Mouse (Mus musculus): Measurements from ENCODE around the gene Kctd5. TPM values are rescaled to one million over a fixed set of nuclear protein-coding genes. Genes with fewer than 3 reads are reported as not detected.

Kctd5 gene
- polyA plus RNA-seq, 1 experiment from 2014 or later, result 47.6 TPM

- H3K4me2 ChIP-seq (ENCODE audit: low read length), result no peak overlapping the region
These were observed 10.7 kb downstream of the Kctd5 start for GRCm38 (mm10) chr17:24062459-24063155.

GRCm38 (mm10) chr17:24057730-24058245 lies 15.5 kb downstream of the Kctd5 start:
- H3K4me3 ChIP-seq (replicated peaks; ENCODE audit: low read depth, low read length), result no peak overlapping the region
- no peak overlapping the region for H3K4me2 ChIP-seq (ENCODE audit: low read length)
- TF ChIP-seq CTCF (IDR thresholded peaks at IDR 0.05; ENCODE audit: low read depth), result no peak
- peaks cover 63% of the 10 kb centered on the region for H3K36me3 ChIP-seq (ENCODE audit: insufficient read depth, low read length)
- no peak overlapping the region for H3K9ac ChIP-seq (ENCODE audit: low read depth, low read length)
- 91% methylated on average over 5 of the region's 5 CpGs for WGBS
- H3K27me3 ChIP-seq (ENCODE audit: insufficient read depth, low read length), result no peaks in the 10 kb centered on the region
- H3K9me3 ChIP-seq (replicated peaks; ENCODE audit: low read length), result no peaks in the 10 kb centered on the region
- no peak for ATAC-seq (replicated peaks; ENCODE audit: low FRiP score, low read depth)
- no peak overlapping the region for H3K27ac ChIP-seq
- DNase-seq (ENCODE audit: low spot score), result no peak
- H3K4me1 ChIP-seq (replicated peaks; ENCODE audit: insufficient read depth, low read length), result no peaks in the 10 kb centered on the region

More at GRCm38 (mm10) chr17:24062459-24063155, 10.7 kb downstream of the Kctd5 start:
- H3K4me1 ChIP-seq (replicated peaks; ENCODE audit: insufficient read depth, low read length), result no peaks in the 10 kb centered on the region
- H3K36me3 ChIP-seq (ENCODE audit: insufficient read depth, low read length), result peaks cover 28% of the 10 kb centered on the region
- WGBS, result 75% methylated on average over 4 of the region's 4 CpGs
- no peak overlapping the region for H3K27ac ChIP-seq
- DNase-seq (ENCODE audit: low spot score), result no peak
- no peaks in the 10 kb centered on the region for H3K9me3 ChIP-seq (replicated peaks; ENCODE audit: low read length)
- TF ChIP-seq CTCF (IDR thresholded peaks at IDR 0.05; ENCODE audit: low read depth), result no peak
- no peak overlapping the region for H3K9ac ChIP-seq (ENCODE audit: low read depth, low read length)
- H3K27me3 ChIP-seq (ENCODE audit: insufficient read depth, low read length), result no peaks in the 10 kb centered on the region
- H3K4me3 ChIP-seq (replicated peaks; ENCODE audit: low read depth, low read length), result no peak overlapping the region
- no peak for ATAC-seq (replicated peaks; ENCODE audit: low FRiP score, low read depth)

- WGBS, result 91% methylated on average over 14 of the region's 14 CpGs
- H3K4me2 ChIP-seq (ENCODE audit: low read length), result no peak overlapping the region
- no peak for TF ChIP-seq CTCF (IDR thresholded peaks at IDR 0.05; ENCODE audit: low read depth)
- H3K36me3 ChIP-seq (ENCODE audit: insufficient read depth, low read length), result peaks cover 70% of the 10 kb centered on the region
- no peak overlapping the region for H3K27ac ChIP-seq
- no peaks in the 10 kb centered on the region for H3K27me3 ChIP-seq (ENCODE audit: insufficient read depth, low read length)
- DNase-seq (ENCODE audit: low spot score) (no peak), ATAC-seq (replicated peaks; ENCODE audit: low FRiP score, low read depth) (no peak)
- no peaks in the 10 kb centered on the region for H3K9me3 ChIP-seq (replicated peaks; ENCODE audit: low read length)
- H3K4me3 ChIP-seq (replicated peaks; ENCODE audit: low read depth, low read length), result no peak overlapping the region
- H3K4me1 ChIP-seq (replicated peaks; ENCODE audit: insufficient read depth, low read length), result no peaks in the 10 kb centered on the region
- no peak overlapping the region for H3K9ac ChIP-seq (ENCODE audit: low read depth, low read length)
These were observed 16.4 kb downstream of the Kctd5 start for GRCm38 (mm10) chr17:24056636-24057625.

GRCm38 (mm10) chr17:24049008-24049407 lies 24.3 kb downstream of the Kctd5 start:
- Histone ChIP-seq H3K9ac (ENCODE audit: low read depth, low read length) (no peak overlapping the region), H3K4me3 (replicated peaks; ENCODE audit: low read depth, low read length) (no peak overlapping the region), H3K27me3 (ENCODE audit: insufficient read depth, low read length) (no peaks in the 10 kb centered on the region), H3K4me2 (ENCODE audit: low read length) (no peak overlapping the region), H3K27ac (no peak overlapping the region), H3K9me3 (replicated peaks; ENCODE audit: low read length) (no peaks in the 10 kb centered on the region), H3K4me1 (replicated peaks; ENCODE audit: insufficient read depth, low read length) (no peaks in the 10 kb centered on the region), H3K36me3 (ENCODE audit: insufficient read depth, low read length) (peaks cover 41% of the 10 kb centered on the region)
- TF ChIP-seq CTCF (IDR thresholded peaks at IDR 0.05; ENCODE audit: low read depth), result no peak
- no peak for ATAC-seq (replicated peaks; ENCODE audit: low FRiP score, low read depth)
- DNase-seq (ENCODE audit: low spot score), result no peak
- WGBS, result 91% methylated on average over 8 of the region's 8 CpGs

- Histone ChIP-seq H3K4me3 (replicated peaks; ENCODE audit: low read depth, low read length) (no peak overlapping the region), H3K27ac (no peak overlapping the region), H3K9ac (ENCODE audit: low read depth, low read length) (no peak overlapping the region), H3K4me1 (replicated peaks; ENCODE audit: insufficient read depth, low read length) (no peaks in the 10 kb centered on the region), H3K4me2 (ENCODE audit: low read length) (no peak overlapping the region), H3K9me3 (replicated peaks; ENCODE audit: low read length) (no peaks in the 10 kb centered on the region), H3K36me3 (ENCODE audit: insufficient read depth, low read length) (peaks cover 34% of the 10 kb centered on the region), H3K27me3 (ENCODE audit: insufficient read depth, low read length) (no peaks in the 10 kb centered on the region)
- TF ChIP-seq CTCF (IDR thresholded peaks at IDR 0.05; ENCODE audit: low read depth), result no peak
- DNase-seq (ENCODE audit: low spot score) (no peak), ATAC-seq (replicated peaks; ENCODE audit: low FRiP score, low read depth) (no peak)
- 78% methylated on average over 5 of the region's 5 CpGs for WGBS
These were observed 25.2 kb downstream of the Kctd5 start for GRCm38 (mm10) chr17:24048053-24048452.

- no peak for TF ChIP-seq CTCF (IDR thresholded peaks at IDR 0.05; ENCODE audit: low read depth)
- Histone ChIP-seq H3K9ac (ENCODE audit: low read depth, low read length) (no peak overlapping the region), H3K36me3 (ENCODE audit: insufficient read depth, low read length) (peaks cover 21% of the 10 kb centered on the region), H3K4me2 (ENCODE audit: low read length) (no peak overlapping the region), H3K27me3 (ENCODE audit: insufficient read depth, low read length) (no peaks in the 10 kb centered on the region), H3K9me3 (replicated peaks; ENCODE audit: low read length) (no peaks in the 10 kb centered on the region), H3K27ac (no peak overlapping the region), H3K4me1 (replicated peaks; ENCODE audit: insufficient read depth, low read length) (no peaks in the 10 kb centered on the region), H3K4me3 (replicated peaks; ENCODE audit: low read depth, low read length) (no peak overlapping the region)
- DNase-seq (ENCODE audit: low spot score) (no peak), ATAC-seq (replicated peaks; ENCODE audit: low FRiP score, low read depth) (no peak)
- WGBS, result 40% methylated on average over 5 of the region's 5 CpGs
These were observed 27.3 kb downstream of the Kctd5 start for GRCm38 (mm10) chr17:24046026-24046425.
